Mouse (Mus musculus) gastrocnemius, postnatal 36 days (tissue): Measurements from ENCODE around the gene Tbc1d1. TPM values are rescaled to one million over a fixed set of nuclear protein-coding genes. Genes with fewer than 3 reads are reported as not detected.
"Not testable (repeated sequence)": the region's sequence is repeated elsewhere in the genome, so short reads cannot be mapped to it uniquely, and the experiment has no call there.

Experiments
- DNase-seq, 2 experiments: peaks; one replicate each; pipeline ENCODE4 v3.0.0; 2022
- intact Hi-C: fragments of 180-260 bp; cut with DNase I; formaldehyde crosslinking; loops from one replicate; pipeline ENCODE4 v1.15.1; 2025
- total RNA-seq, 2 experiments: library from RNA; stranded (reverse); gene quantifications; 2 replicates each; pipeline ENCODE4 v1.2.3; 2021

Gene Tbc1d1
- total RNA-seq, 2 experiments from 2014 or later: 61.5 to 63.0 TPM

- intact Hi-C loops: no loop called here
- no peak for DNase-seq
Observed at GRCm38 (mm10) chr5:64295621-64296020, 139.5 kb downstream of the Tbc1d1 start.

GRCm38 (mm10) chr5:64296328-64296727, 140.2 kb downstream of the Tbc1d1 start:
- no peak for DNase-seq
- intact Hi-C loops: no loop called here

GRCm38 (mm10) chr5:64297100-64297499, 141.0 kb downstream of the Tbc1d1 start:
- intact Hi-C loops: no loop called here
- DNase-seq: no peak

DNA sequence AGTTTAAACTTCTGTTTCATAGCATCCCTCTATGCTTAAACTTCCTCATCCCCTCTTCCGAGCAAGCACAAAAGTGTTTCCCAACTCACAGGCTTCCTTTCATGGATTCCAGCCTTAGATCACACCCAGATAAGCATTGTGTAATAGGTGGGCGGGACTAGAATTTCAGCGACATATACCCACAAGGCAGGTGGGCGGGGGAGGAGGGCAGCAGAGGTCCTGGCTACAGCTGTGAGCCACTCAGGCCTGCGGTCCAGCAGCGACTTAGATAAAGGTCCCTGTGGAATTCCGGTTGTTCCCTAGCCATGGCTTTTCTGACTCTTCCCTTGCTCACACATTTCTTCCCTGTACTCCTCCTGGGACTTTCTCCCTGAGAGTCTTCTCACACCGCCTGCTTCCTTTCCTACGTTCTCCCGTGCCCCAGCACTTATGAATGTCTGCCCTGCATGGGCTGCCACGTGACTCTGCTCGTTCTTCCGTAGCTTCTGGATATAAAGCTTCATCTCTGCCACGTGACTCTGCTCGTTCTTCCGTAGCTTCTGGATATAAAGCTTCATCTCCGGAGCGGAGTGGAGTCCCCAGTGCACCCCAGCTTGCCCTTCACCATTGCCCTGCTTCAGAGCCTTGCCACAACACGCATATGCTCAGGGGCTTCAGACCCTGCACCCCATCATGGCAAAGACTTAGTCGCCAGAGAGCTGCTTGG, 142.4 kb downstream of the Tbc1d1 start:
- intact Hi-C loops: no loop called here
- no peak for DNase-seq

DNA sequence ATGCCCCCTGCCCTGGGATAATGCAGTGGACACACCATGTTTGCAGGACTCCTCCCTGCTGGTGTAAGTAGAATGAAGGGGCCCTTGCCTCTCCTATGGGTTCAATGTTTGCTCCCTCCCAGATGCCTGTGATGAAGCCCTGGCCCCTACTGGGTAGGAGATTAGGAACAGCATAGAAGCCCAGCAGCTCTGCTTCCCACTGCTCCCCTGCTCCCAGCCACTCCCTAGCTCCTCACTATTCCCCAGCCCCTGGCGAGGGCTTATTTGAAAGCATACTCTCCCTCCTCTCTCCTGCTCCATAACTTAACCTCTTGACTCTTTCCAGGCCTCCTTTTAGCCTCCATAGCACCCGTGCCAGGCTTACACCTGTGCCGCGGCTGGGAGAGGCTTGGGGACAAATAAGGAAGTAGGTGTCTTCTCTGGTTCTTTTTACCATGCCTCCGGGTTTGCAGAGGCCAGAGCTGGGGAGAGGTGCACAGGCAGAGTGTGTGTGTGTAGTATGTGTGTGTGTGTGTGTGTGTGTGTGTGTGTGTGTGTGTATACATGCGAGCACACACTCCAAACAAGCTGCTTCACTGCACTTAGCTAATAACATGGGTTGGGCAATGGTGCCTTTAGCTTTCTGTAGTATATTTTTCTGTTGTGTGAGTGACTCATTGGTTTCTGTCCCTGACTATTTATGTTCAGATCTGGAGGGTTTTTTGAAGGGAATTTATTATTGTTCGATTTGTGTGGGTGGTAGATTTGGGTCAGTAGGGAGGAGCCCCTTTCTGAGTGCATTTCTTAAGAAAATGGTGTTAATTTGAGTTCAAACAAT, 143.6 kb downstream of the Tbc1d1 start:
- intact Hi-C loops: no loop called here
- no peak for DNase-seq

DNA sequence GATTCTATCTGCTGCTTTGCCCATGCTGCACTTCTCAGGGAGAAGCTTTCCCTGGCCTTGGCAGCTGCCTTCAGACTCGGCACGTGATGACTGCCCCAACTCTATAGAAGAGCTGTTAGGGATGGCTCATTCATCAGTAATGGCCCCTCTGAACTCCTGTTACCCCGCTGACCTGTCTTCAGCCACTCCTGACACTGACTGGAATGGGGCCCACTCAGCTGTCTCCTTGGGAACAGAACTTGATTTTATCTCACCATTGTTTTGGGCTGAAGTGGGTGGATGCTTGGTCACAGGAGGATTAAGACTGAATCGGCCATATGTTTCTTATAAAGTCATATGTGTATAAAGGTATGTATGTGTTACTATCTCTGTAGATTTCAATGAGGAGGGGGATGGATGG, 145.1 kb downstream of the Tbc1d1 start:
- no peak for DNase-seq
- intact Hi-C loops: no loop called here

DNA sequence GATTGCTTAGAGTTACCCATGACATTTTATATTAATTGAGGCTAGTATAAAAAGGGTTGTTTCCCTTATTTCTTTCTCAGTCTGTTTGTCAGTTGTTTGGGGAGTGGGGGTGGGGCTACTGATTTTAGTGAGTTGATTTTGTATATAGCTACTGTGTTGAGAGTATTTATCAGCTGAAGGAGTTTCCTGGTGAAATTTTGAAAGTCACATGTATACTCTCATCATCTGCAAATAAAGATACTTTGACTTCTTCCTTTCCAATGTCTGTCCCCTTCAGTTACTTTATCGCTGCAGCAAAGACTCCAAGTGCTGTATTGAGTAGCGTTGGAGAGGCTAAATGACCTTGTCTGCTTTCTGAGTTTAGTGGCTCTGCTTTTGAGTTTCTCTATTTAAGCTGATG, 151.2 kb downstream of the Tbc1d1 start:
- no peak for DNase-seq
- intact Hi-C loops: no loop called here

DNA sequence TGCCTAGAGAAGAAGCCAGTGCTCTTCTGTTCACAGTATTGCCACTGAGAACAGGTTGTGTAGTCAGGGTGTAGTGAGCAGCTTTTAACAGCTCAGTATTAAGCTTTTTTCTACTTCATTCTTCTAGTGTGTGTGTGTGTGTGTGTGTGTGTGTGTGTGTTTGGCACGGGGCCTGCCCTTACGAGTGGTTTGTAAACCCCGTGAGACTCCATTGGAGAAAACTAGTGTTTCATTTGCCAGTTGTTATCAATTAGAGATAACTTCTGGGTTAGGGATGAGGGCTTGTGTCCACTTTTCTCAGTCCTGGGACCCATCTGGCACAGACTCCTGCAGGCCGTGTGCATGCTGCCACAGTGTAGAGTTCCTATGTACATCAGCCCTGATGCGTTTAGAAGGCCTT, 156.2 kb downstream of the Tbc1d1 start:
- DNase-seq: no peak

DNA sequence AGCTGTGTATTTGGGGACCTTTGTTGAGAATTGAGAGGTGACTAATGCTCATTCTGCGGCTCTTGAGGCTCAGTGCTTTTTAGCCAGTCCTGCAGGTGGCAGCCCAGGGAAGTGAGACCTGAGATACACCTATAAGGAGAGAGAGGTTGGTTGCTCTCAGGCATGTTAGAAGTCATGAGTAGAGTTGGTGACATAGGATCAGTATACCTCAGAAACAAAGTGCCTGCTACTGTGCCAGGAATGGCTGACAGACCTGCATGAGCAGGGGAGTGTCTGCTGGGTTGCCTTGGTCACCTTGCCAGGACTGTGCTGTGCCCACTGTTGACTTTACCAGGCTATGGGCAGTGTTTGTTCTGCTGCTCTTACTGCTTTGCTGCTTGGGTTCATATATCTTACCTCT, 157.4 kb downstream of the Tbc1d1 start:
- intact Hi-C loops: no loop called here
- DNase-seq: no peak

More for the DNA sequence above, 156.2 kb downstream of the Tbc1d1 start:
- intact Hi-C loops: no loop called here

DNA sequence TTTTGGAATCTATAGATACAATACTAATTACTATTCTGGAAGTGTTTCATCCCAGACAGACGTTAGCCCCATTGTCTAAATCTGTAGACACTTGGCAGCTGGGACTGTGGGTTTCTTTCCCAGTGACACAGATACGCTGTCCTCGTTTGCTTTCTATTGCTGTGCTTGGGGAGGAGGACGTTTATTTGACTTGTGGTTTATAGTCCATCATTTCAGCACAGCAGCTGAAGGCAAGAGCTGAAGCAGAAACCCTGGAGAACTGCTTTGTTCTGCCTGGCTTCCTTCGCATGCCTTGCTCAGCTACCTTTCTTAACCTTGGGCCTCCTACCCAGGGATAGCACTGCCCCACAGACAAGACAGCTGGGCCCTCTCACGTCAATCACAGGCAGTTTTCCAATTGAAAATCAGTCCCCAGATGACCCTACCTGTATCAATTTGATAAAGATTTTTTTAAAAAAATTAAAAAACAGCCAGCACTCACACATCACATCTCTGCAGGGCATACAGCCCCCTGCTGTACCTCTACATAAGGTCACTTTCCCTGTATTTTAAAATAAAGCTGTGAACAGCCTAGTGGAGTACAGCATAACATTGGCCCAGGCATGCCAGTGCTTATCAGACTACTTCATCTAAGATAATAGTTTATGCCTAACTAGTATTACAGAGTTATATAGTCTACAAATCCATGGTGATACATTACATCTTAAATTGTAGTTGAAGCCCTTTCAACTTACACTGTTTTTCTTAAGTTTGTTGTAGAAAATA, 158.4 kb downstream of the Tbc1d1 start:
- intact Hi-C loops: no loop called here
- no peak for DNase-seq

GRCm38 (mm10) chr5:64315088-64315487, 159.0 kb downstream of the Tbc1d1 start:
- DNase-seq: no peak
- intact Hi-C loops: no loop called here

GRCm38 (mm10) chr5:64323286-64323685, 167.2 kb downstream of the Tbc1d1 start:
- DNase-seq: no peak
- intact Hi-C loops: no loop called here

DNA sequence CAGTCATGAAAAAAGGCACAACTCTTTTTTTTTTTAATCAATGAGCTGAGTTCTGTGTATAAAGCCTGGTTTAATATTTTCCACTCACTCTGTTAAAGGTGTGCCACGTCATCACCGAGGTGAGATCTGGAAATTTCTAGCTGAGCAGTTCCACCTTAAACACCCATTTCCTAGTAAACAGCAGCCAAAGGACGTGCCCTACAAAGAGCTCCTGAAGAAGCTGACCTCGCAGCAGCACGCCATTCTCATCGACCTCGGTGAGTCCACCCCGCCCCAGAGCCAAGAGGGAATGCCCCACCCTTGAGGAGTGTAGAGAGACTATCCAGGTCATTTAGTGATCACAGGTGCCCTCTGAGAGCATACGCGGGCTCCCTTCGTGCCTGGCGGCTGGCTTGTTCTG, 168.2 kb downstream of the Tbc1d1 start:
- intact Hi-C loops: no loop called here
- DNase-seq: no peak

DNA sequence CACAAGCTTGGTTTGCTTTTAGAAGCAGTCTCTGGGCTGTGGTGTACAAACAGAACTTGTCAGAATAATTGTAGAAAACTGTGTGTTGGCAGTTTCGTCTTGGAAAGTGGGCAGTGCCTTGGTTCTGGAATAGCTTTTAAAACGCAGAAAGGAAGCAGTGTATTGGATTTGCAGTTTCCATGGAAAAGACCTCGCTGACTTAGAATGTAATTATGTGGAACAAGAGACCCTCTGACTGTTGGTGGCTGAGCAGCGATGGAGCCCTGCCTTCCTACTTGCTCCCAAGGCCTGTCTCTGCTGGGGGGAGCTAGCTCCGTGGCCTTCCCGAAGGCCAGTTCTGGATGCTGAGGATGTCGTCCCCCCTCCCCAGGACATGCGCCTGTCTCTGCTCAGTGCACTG, 168.8 kb downstream of the Tbc1d1 start:
- no peak for DNase-seq
- intact Hi-C loops: no loop called here

GRCm38 (mm10) chr5:64325741-64326355, 169.7 kb downstream of the Tbc1d1 start:
- DNase-seq: no peak

DNA sequence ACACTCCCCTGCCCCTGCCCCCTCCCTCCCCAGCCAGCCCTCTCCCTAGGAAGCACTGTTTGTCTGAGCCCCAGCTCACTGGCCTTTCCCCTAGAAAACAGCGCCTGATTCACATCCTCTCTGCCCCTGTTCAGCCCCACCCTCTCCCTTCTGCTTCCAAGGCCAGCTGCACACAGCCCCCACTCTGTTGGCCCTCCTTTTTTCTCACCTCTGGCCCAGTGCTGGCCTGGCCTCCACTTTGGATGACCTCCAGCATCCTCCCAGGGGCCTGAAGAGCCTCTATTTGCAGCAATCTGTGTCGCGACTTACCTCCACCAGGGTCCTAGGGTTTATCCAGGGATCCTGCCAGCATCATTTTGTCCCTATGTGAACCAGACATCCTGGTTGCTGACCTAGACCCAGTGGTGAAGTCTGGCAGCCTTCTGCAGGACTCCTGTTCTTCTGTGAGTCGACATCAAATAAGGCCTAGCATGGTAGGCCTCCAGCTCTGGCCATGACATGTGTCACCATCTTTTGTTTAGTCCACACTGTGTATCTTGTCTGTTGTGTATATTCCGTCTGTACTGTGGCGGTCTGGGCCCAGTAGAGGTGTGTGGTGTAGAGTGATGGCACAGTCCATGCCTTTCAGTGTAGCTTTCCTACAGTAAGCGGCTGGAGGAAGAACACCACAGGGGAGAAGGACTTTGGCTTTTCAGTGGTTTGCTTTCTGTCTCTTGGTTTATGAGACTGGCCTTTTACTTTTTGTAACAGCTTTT, 170.5 kb downstream of the Tbc1d1 start:
- intact Hi-C loops: no loop called here
- DNase-seq: peak; percentile 76 to 77

More at GRCm38 (mm10) chr5:64325741-64326355, 169.7 kb downstream of the Tbc1d1 start:
- intact Hi-C loops: no loop called here

- intact Hi-C loops: no loop called here
Observed at GRCm38 (mm10) chr5:64327212-64327902, 171.3 kb downstream of the Tbc1d1 start.

GRCm38 (mm10) chr5:64336767-64337408, 180.8 kb downstream of the Tbc1d1 start:
- DNase-seq: peak; percentile 63 to 73
- intact Hi-C loops: no loop called here

More at GRCm38 (mm10) chr5:64327212-64327902, 171.3 kb downstream of the Tbc1d1 start:
- DNase-seq: no peak

- intact Hi-C loops, DNase-seq: not testable (repeated sequence)
Observed at GRCm38 (mm10) chr5:64338795-64339194, 182.7 kb downstream of the Tbc1d1 start.
